Mouse (Mus musculus): Measurements from ENCODE around the gene Itga6. TPM values are rescaled to one million over a fixed set of nuclear protein-coding genes. Genes with fewer than 3 reads are reported as not detected.

Gene Itga6
- total and polyA plus RNA-seq, 2 experiments from 2014 or later: 16.8 to 52.3 TPM

DNA sequence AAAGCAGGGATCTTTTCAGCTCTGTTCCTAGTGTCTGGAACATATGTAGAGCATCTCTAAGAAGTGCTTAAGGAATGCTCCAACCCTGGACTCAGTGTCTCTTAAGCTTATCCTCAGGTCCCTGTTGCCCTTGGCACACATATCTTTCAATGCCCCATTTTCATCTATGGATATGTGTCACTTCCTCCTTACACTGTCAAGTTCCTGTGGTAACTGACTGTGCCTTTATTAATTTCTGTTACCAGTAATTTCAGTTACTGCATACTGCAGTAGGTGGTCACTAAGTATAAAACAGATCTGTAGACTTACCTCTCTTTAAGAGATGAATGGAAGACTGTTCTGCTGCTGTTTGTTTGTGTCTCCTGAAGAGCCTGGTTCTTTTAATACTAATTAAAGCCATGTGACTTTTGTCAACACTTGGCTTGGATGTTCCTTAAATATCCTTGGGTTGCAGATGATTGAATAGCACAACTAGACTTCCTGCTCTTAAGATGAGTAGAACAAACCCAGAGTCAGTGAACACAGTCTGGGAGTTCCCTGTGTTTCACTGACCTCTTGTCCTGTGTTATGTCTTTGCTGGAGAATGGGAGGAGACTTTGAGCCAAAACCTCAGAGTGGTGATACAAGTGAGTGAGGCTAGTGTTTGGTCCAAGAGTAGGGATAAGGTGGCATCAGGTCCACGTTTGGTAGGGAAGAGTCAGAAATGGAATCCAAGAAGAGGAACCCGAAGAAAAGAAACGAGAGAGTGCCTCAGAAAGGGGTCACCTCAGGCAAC lies 19.7 kb downstream of the Itga6 start:
- Histone ChIP-seq H3K4me3 (ENCODE audit: low read depth, low read length) (no peak overlapping the region), H3K27me3 (ENCODE audit: insufficient read depth, low read length) (no peaks in the 10 kb centered on the region), H3K27ac (ENCODE audit: low read depth, low read length) (no peak overlapping the region), H3K9ac (no peak overlapping the region), H3K4me2 (ENCODE audit: low read depth) (no peak overlapping the region), H3K4me1 (ENCODE audit: insufficient read depth) (no peaks in the 10 kb centered on the region), H3K9me3 (ENCODE audit: low read length) (no peaks in the 10 kb centered on the region), H3K36me3 (ENCODE audit: insufficient read depth) (no peaks in the 10 kb centered on the region)
- WGBS: 87% methylated on average over 3 of the region's 3 CpGs
- no peak for ATAC-seq
- DNase-seq: no peak
- no peak for TF ChIP-seq CTCF (IDR thresholded peaks at IDR 0.05; ENCODE audit: low read depth)

DNA sequence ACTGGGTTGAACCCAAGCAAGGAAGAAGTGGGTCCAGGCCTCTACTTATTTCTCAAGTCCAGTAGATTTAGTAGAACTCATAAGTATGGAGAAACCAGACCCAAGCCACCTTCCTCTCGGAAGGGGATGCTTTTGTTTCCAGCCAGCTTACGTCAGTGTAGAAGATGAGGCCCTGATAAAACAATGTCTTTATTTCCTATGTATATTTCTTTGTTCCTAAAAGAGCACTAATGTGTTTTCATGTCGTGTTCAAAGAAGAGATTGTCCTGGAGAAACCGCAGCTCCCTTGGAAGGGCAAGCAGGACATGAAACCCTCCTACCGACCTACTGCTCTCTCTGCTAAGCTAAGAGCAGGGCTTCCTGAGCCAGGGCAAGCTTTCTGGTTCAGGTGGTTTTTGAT lies 20.6 kb downstream of the Itga6 start:
- Histone ChIP-seq H3K4me3 (ENCODE audit: low read depth, low read length) (no peak overlapping the region), H3K4me1 (ENCODE audit: insufficient read depth) (no peaks in the 10 kb centered on the region), H3K36me3 (ENCODE audit: insufficient read depth) (no peaks in the 10 kb centered on the region), H3K27me3 (ENCODE audit: insufficient read depth, low read length) (no peaks in the 10 kb centered on the region), H3K4me2 (ENCODE audit: low read depth) (no peak overlapping the region), H3K27ac (ENCODE audit: low read depth, low read length) (no peak overlapping the region), H3K9me3 (ENCODE audit: low read length) (no peaks in the 10 kb centered on the region), H3K9ac (no peak overlapping the region)
- no peak for ATAC-seq
- no peak for DNase-seq
- TF ChIP-seq CTCF (IDR thresholded peaks at IDR 0.05; ENCODE audit: low read depth): no peak
- 85% methylated on average over 5 of the region's 5 CpGs for WGBS

DNA sequence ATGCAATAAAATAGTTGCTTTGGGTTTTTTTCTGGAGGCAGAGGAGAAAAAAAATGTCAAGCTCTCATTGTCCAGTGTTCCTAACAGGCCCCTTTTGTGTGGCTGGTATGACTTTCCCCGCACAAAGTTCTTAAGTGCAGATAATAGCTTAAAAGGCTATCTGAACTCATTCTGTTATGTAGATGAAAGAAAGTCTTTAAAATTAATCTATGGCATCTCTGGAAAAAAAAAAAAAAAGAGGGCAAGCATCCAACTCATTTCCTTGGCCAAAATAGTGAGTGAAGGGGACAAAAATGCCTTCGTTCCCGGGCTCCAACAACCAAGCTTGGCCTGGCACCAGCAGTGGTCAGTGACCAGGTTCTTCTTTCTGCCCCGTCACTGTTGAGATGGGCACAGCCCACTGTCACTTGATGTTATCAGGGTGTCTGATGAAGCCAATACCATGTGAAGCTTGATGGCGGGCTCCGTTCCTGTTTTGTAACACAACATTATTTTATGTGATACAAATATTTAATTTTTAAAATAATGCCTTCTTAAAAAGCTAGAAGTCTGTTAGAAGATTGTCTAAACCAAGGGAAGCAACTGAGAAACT lies 21.7 kb downstream of the Itga6 start:
- DNase-seq: no peak
- H3K9me3 ChIP-seq (ENCODE audit: low read length): no peaks in the 10 kb centered on the region
- no peak overlapping the region for H3K27ac ChIP-seq (ENCODE audit: low read depth, low read length)
- no peaks in the 10 kb centered on the region for H3K27me3 ChIP-seq (ENCODE audit: insufficient read depth, low read length)
- no peak for ATAC-seq
- TF ChIP-seq CTCF (IDR thresholded peaks at IDR 0.05; ENCODE audit: low read depth): no peak
- no peak overlapping the region for H3K4me3 ChIP-seq (ENCODE audit: low read depth, low read length)
- no peaks in the 10 kb centered on the region for H3K36me3 ChIP-seq (ENCODE audit: insufficient read depth)
- H3K4me1 ChIP-seq (ENCODE audit: insufficient read depth): no peaks in the 10 kb centered on the region
- H3K9ac ChIP-seq: no peak overlapping the region
- no peak overlapping the region for H3K4me2 ChIP-seq (ENCODE audit: low read depth)
- 62% methylated on average over 6 of the region's 6 CpGs for WGBS

DNA sequence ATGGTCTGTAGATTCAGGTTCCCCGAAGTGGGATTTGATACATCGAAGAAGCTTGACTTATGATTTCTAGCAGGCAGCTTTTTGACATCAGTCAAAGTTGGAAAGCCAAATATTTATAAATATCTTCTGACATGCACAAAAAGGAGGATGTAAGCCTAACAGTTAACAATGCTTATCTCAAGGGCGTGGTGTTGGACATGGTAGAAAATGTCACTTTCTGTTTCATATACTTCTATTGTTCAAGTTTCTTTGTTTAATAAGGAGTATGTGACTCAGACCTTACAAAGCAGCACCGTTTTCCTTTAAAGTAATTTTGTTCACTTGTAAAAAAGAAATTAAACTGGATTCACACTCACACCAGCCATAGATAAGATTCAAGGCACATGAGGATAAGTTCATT lies 26.3 kb downstream of the Itga6 start:
- H3K36me3 ChIP-seq (ENCODE audit: insufficient read depth): no peaks in the 10 kb centered on the region
- H3K27ac ChIP-seq (ENCODE audit: low read depth, low read length): no peak overlapping the region
- ATAC-seq (no peak), DNase-seq (no peak)
- no peak for TF ChIP-seq CTCF (IDR thresholded peaks at IDR 0.05; ENCODE audit: low read depth)
- H3K9me3 ChIP-seq (ENCODE audit: low read length): no peaks in the 10 kb centered on the region
- no peak overlapping the region for H3K4me3 ChIP-seq (ENCODE audit: low read depth, low read length)
- 87% methylated on average over 4 of the region's 4 CpGs for WGBS
- H3K4me1 ChIP-seq (ENCODE audit: insufficient read depth): no peaks in the 10 kb centered on the region; the same call in 1 of the 2 replicates
- no peak overlapping the region for H3K4me2 ChIP-seq (ENCODE audit: low read depth)
- no peak overlapping the region for H3K9ac ChIP-seq
- no peaks in the 10 kb centered on the region for H3K27me3 ChIP-seq (ENCODE audit: insufficient read depth, low read length)

DNA sequence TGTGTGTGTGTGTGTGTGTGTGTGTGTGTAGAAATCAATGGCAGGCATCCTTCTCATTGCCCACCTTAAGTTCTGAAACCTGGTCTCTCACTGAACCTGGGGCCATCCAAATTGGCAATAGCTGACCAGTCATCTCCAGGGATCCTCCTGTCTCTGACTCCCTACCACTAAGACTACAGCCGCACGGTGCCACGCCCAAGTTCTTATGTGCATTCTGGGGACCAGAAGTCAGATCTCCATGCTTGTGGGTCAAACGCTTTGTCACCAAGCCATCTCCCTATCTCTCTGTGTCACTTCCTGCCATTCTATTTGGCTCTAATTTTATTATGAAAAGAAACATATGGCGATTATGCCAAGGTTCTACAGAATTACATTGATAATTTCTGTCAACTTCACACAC lies 28.3 kb downstream of the Itga6 start:
- no peaks in the 10 kb centered on the region for H3K36me3 ChIP-seq (ENCODE audit: insufficient read depth)
- H3K27me3 ChIP-seq (ENCODE audit: insufficient read depth, low read length): no peaks in the 10 kb centered on the region
- no peak overlapping the region for H3K27ac ChIP-seq (ENCODE audit: low read depth, low read length)
- H3K9ac ChIP-seq: no peak overlapping the region
- H3K4me1 ChIP-seq (ENCODE audit: insufficient read depth): no peaks in the 10 kb centered on the region; the same call in 1 of the 2 replicates
- DNase-seq (no peak), ATAC-seq (no peak)
- no peaks in the 10 kb centered on the region for H3K9me3 ChIP-seq (ENCODE audit: low read length)
- WGBS: 93% methylated on average over 5 of the region's 5 CpGs
- H3K4me3 ChIP-seq (ENCODE audit: low read depth, low read length): no peak overlapping the region
- no peak overlapping the region for H3K4me2 ChIP-seq (ENCODE audit: low read depth)
- TF ChIP-seq CTCF (IDR thresholded peaks at IDR 0.05; ENCODE audit: low read depth): no peak

DNA sequence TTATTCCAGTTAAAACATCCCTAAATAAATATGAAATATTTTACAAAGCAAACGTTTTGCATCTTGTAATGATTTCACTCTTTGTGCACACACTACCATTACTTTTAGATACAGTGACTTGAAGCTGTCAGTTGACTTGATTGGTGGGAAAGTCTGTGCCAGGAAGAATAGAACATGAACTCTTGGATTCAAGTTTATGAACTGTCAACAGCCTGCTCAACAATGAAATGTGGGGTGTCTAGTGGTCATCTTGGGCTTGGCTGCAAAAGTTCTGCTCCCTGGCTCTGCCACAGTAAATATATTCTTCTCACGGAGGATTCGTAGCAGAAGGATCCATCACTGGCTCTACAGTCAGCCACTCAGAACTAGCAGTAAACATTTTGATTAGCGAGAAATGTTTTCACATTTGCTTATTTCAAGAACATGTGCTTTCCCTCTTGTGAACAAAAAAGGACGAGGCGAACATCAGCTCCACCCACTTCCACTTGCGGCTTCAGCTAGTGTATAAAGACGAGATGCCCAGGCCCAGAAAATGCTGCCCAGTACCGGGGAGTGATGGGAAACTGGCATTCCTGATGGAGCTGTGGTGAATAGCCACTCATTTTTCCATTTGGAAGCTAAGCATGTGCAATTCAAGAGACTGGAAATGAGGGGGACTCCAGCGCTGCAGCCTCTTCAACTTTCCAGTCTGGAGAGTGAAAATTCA lies 29.0 kb downstream of the Itga6 start:
- DNase-seq: peak; percentile 41
- peak overlapping the region; percentile 35; the same call in 1 of the 2 replicates for H3K27ac ChIP-seq (ENCODE audit: low read depth, low read length)
- no peak overlapping the region for H3K9ac ChIP-seq
- H3K9me3 ChIP-seq (ENCODE audit: low read length): no peaks in the 10 kb centered on the region
- WGBS: 35% methylated on average over 10 of the region's 10 CpGs
- peak overlapping the region; percentile 35 for H3K4me2 ChIP-seq (ENCODE audit: low read depth)
- TF ChIP-seq CTCF (IDR thresholded peaks at IDR 0.05; ENCODE audit: low read depth): no peak
- H3K4me3 ChIP-seq (ENCODE audit: low read depth, low read length): no peak overlapping the region
- peak; percentile 25; the same call in 1 of the 2 replicates for ATAC-seq
- no peaks in the 10 kb centered on the region; the same call in 1 of the 2 replicates for H3K4me1 ChIP-seq (ENCODE audit: insufficient read depth)
- H3K36me3 ChIP-seq (ENCODE audit: insufficient read depth): no peaks in the 10 kb centered on the region
- no peaks in the 10 kb centered on the region for H3K27me3 ChIP-seq (ENCODE audit: insufficient read depth, low read length)

DNA sequence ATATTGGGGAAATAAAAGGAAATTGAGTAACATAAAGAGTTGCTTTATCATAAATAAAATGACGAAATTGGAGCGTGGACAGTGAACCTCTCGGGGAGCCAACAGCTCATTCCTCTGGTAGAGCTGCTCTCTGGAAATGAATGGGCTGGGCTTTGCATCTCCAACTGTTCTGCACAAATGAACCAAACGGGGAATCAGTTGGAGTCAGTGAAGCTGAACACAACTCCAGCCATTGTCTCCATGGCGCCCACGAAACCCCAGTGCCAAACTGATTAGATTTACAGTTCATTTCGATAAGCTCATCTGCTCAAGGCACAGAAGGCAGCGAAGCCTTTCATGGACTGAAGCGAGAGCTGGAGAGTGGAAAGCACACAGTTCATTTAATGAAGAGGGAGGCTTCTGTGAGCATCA lies 29.8 kb downstream of the Itga6 start:
- WGBS: 14% methylated on average over 9 of the region's 9 CpGs
- no peak overlapping the region for H3K27ac ChIP-seq (ENCODE audit: low read depth, low read length)
- TF ChIP-seq CTCF (IDR thresholded peaks at IDR 0.05; ENCODE audit: low read depth): no peak
- no peaks in the 10 kb centered on the region; the same call in 1 of the 2 replicates for H3K4me1 ChIP-seq (ENCODE audit: insufficient read depth)
- peak; percentile 78 for DNase-seq
- H3K27me3 ChIP-seq (ENCODE audit: insufficient read depth, low read length): no peaks in the 10 kb centered on the region
- peak overlapping the region; percentile 35 for H3K4me2 ChIP-seq (ENCODE audit: low read depth)
- H3K9ac ChIP-seq: no peak overlapping the region; the same call in 1 of the 2 replicates
- ATAC-seq: peak; percentile 87
- no peaks in the 10 kb centered on the region for H3K9me3 ChIP-seq (ENCODE audit: low read length)
- no peak overlapping the region for H3K4me3 ChIP-seq (ENCODE audit: low read depth, low read length)
- no peaks in the 10 kb centered on the region for H3K36me3 ChIP-seq (ENCODE audit: insufficient read depth)
